Mouse (Mus musculus) ZHBTc4 (cell line): ENCODE results near the gene Slc22a18.

ENCODE experiments used
- DNase-seq: peaks from one replicate; pipeline ENCODE4 v3.0.0-alpha.2; 2011; ENCODE audit warnings: low read depth, low spot score

Gene Slc22a18

GRCm38 (mm10) chr7:143473347-143474101 lies at the start of gene Slc22a18:
TSS of gene Slc22a18 (plus strand) at chr7:143473736.
- DNase-seq, result peak; percentile 44

GRCm38 (mm10) chr7:143428142-143428813 lies 45.3 kb upstream of the Slc22a18 start:
- DNase-seq, result no peak

- peak; percentile 22 for DNase-seq
Observed at GRCm38 (mm10) chr7:143428814-143429499, 44.6 kb upstream of the Slc22a18 start.

- DNase-seq, result no peak
Observed at GRCm38 (mm10) chr7:143432631-143433030, 40.9 kb upstream of the Slc22a18 start.

- no peak for DNase-seq
Observed at GRCm38 (mm10) chr7:143433331-143433730, 40.2 kb upstream of the Slc22a18 start.

- peak; percentile 53 for DNase-seq
Observed at GRCm38 (mm10) chr7:143437231-143437893, 36.2 kb upstream of the Slc22a18 start.

GRCm38 (mm10) chr7:143437894-143438581 lies 35.5 kb upstream of the Slc22a18 start:
- DNase-seq, result peak; percentile 54

GRCm38 (mm10) chr7:143438965-143439364 lies 34.6 kb upstream of the Slc22a18 start:
- DNase-seq, result no peak

- DNase-seq, result no peak
Observed at GRCm38 (mm10) chr7:143444580-143444954, 29.0 kb upstream of the Slc22a18 start.

GRCm38 (mm10) chr7:143444955-143445648 lies 28.4 kb upstream of the Slc22a18 start:
- DNase-seq, result peak; percentile 11

- DNase-seq, result peak; percentile 36
Observed at GRCm38 (mm10) chr7:143445651-143446460, 27.7 kb upstream of the Slc22a18 start.

- no peak for DNase-seq
Observed at GRCm38 (mm10) chr7:143447130-143447529, 26.4 kb upstream of the Slc22a18 start.

GRCm38 (mm10) chr7:143458963-143459331 lies 14.6 kb upstream of the Slc22a18 start:
- DNase-seq, result peak; percentile 37

- peak; percentile 70 for DNase-seq
Observed at GRCm38 (mm10) chr7:143459332-143460211, 14.0 kb upstream of the Slc22a18 start.

- peak; percentile 61 for DNase-seq
Observed at GRCm38 (mm10) chr7:143460217-143460834, 13.2 kb upstream of the Slc22a18 start.

- DNase-seq, result peak; percentile 94
Observed at GRCm38 (mm10) chr7:143460874-143461273, 12.7 kb upstream of the Slc22a18 start, which contains the start of gene Cdkn1c. TSS of gene Cdkn1c (minus strand) at chr7:143461050.

- peak; percentile 35 for DNase-seq
Observed at GRCm38 (mm10) chr7:143461294-143461870, 12.2 kb upstream of the Slc22a18 start.

- no peak for DNase-seq
Observed at GRCm38 (mm10) chr7:143461920-143462319, 11.6 kb upstream of the Slc22a18 start.
